Mouse (Mus musculus): ENCODE measurements around the gene Abhd4.

DNA sequence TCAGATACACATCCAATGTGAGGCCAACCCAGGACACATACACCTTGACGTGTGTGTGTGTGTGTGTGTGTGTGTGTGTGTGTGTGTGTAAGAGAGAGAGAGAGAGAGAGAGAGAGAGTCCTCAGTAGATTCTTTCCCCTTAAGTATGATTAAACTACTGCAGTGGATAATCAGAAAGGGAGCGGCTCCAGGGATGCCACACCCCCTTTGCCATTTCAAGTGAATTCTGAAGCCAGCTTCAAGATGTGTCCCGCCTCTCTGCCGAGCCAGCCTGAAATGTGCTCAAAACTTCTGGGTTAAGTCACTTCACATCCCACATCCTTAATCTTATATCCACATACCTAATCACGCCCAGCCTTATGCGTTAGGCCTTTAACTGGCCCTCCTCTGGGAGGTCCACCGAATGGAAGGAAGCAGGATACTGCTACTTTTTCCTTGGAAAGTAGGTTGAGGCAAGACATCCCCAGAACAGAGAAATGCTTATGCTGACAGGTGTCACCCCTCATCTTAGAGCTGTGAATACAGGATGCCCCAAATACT, 4.2 kb downstream of the Abhd4 start:
- TF ChIP-seq SRF (IDR thresholded peaks at IDR 0.05; ENCODE audit: control insufficient read depth, insufficient read length, low read depth) (no peak), USF1 (IDR thresholded peaks at IDR 0.05; ENCODE audit: low read depth) (no peak), POLR2A (IDR thresholded peaks at IDR 0.05; ENCODE audit: insufficient read length, low read depth) (no peak), MYOD1 (IDR thresholded peaks at IDR 0.05; ENCODE audit: control insufficient read depth in 1 of 3, insufficient read length in 2 of 3, low read depth in 2 of 3) (no peak), TCF12 (IDR thresholded peaks at IDR 0.05; ENCODE audit: insufficient read depth, poor library complexity, severe bottlenecking) (no peak), POLR2AphosphoS2 (IDR thresholded peaks at IDR 0.05; ENCODE audit: insufficient read length, low read depth) (no peak), MAX (IDR thresholded peaks at IDR 0.05; ENCODE audit: low read depth) (no peak), TCF3 (IDR thresholded peaks at IDR 0.05; ENCODE audit: insufficient read length, low read depth) (no peak), REST (IDR thresholded peaks at IDR 0.05; ENCODE audit: insufficient read depth, insufficient read length) (no peak), MYOG (IDR thresholded peaks at IDR 0.05; ENCODE audit: control insufficient read depth in 1 of 3, insufficient read depth in 1 of 3, insufficient read length in 2 of 3, low read depth in 2 of 3) (no peak), CEBPB (IDR thresholded peaks at IDR 0.05; ENCODE audit: insufficient read depth, poor library complexity, severe bottlenecking) (no peak), E2F4 (IDR thresholded peaks at IDR 0.05; ENCODE audit: insufficient read depth) (no peak)

All from myocyte (in vitro differentiated cells).